Mouse (Mus musculus) liver, adult (tissue): ENCODE data around the gene Mex3a.

Experiments used
- GATA4 ChIP-seq: IDR thresholded peaks from 2 replicates; pipeline ENCODE4 v1.6.1; 2014; ENCODE audit warnings: mild to moderate bottlenecking, low read length; ENCODE audit not compliant: insufficient replicate concordance

Gene Mex3a

GRCm38 (mm10) chr3:88543651-88544410 lies 11.6 kb downstream of the Mex3a start:
- no peak for TF ChIP-seq GATA4

DNA sequence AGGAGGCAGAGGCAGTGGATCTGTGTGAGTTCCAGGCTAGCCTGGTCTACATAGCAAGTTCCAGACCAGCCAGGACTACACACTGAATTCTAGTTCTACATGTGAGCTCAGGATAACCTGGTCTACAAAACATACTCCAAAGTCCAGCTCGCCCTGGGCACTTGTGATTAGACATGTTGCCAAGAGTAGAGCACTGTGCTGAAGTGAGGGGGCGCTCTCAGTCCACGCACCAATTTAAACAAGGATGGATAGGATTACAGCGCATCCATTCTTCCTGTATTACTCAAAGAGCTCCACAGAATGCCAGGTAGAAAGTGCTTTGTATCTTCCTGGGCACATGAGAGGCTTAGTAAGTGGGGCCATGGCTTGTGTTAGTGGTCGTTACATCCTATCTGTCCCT lies 12.3 kb downstream of the Mex3a start:
- TF ChIP-seq GATA4, result no peak

GRCm38 (mm10) chr3:88544955-88545591 lies 12.9 kb downstream of the Mex3a start:
- TF ChIP-seq GATA4, result no peak

GRCm38 (mm10) chr3:88546674-88547418 lies 14.7 kb downstream of the Mex3a start:
- TF ChIP-seq GATA4, result no peak

DNA sequence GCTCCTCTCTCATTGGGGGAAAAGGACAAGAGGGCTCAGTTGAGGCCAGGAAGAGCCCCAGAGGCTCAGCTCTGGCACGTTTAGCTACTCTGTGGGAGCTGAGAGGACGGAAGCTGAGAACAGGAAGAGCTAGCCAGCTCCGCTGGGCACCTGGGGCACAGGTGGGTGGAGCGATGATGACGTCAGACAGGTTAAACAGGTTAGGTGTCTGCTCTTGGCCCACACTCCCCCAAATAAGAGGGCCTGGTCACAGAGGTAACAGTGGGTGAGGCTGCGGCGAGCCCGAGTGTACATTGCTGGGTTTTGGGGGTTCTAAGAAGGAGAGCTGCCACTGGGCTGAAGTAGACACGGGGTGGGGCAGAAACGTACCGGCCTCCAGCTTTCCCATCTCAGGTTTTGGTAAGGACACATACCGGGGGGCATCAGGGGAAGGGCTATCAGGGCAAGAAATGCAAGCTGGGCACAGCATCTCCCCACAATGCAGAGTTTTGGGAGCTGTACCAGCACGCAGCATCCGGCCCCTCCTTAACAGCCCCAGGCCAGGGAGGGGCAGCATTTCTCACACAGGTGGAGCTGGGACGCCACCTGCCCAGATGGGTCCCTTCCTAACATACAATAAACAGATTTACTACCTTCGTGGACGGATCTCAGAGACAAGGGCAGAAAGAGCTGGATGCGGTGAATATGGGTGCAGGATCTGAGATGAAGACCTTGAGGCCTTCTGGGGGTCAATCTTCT lies 16.2 kb downstream of the Mex3a start, which contains the start of gene Rab25:
Gene Rab25, minus strand, starts transcription at position 121 of the 738 bp plus-strand sequence.
- TF ChIP-seq GATA4, result no peak

GRCm38 (mm10) chr3:88551586-88551985 lies 19.4 kb downstream of the Mex3a start:
- TF ChIP-seq GATA4, result no peak

DNA sequence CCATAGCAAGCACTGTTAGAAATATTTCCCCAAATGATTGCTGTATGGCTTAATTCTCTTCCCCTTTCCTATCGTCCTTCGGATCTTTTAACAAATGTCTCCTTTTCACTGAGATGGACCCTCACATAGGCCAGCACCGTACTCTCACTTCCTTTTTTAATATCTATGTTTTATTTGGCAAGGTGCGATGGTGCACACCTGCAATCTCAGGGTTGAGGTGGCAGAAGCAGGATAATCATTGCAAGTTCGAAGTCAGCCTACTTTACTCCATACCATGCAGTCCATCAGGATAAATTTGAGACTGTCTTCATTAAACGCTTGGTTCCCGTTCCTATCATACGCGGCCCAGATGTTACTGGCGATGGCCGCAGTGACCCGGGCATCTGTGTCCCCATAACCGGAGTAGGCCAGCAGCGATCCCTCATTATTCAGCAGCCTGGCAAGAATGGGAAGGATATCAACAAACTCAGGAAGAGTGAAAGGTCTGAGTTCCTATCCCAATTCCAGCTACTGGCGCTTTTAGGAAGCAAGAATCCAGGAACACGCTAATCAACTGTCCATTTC lies 20.0 kb downstream of the Mex3a start:
- TF ChIP-seq GATA4, result no peak

- no peak; the same call in 1 of the 2 replicates for TF ChIP-seq GATA4
Observed at GRCm38 (mm10) chr3:88552676-88553524, 20.7 kb downstream of the Mex3a start, which contains the start of gene Lamtor2. Gene Lamtor2 (minus strand): TSS chr3:88553074.

DNA sequence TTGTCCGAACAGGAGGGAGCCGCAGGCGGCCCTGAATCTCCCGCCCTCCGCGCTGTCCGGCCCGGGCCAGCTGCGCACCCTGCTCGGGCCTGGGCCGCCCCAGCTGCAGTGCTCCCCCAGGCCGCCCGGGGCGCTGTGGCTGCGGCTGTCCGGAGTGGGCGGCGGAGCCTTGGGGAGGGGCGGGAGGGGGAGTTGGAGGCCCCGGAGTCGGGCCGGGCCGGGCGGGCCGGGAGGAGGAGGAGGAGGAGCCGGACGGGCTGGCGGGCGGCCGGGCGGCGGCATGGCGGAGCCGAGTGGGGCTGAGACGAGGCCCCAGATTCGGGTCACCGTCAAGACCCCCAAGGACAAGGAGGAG lies 21.3 kb downstream of the Mex3a start, which contains the start of gene Ubqln4:
Gene Ubqln4, plus strand, starts transcription at position 234 of the 355 bp plus-strand sequence.
- no peak for TF ChIP-seq GATA4

DNA sequence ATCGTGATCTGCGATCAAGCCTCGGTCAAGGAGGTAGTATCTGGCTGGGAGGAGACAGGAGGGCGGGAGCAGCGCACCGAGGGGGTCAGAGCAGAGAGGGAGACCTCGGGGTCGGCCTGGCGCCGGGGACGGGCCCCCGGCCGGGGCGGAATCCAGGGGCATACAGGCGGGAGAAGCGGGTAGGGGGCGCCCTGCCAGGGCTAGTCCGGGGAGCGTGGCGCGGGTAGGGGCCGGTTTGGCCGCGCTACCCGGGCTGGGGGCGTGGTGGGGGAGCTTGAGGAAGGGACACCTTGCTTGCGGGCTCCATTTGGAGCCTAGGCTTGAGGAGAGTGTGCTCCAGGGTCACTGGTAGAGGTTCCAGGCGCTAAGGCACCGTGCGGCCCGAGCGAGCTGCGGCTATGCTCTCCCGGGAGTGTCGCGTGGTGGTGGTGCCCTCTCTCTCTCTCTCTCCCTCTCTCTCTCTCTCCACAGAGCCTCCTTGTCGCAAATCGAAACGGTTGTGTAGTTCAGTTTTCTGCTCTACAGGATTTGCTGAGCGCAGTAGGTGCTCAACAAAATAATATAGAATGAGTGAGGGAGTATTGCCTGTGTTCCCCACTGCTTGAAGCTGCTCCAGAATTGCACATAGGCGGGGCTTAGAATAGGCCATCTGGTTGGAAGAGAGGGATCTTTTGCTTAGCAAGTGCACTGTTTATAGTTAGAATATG lies 21.8 kb downstream of the Mex3a start:
- TF ChIP-seq GATA4, result no peak

GRCm38 (mm10) chr3:88555069-88555605 lies 22.9 kb downstream of the Mex3a start:
- no peak for TF ChIP-seq GATA4

GRCm38 (mm10) chr3:88555731-88556130 lies 23.5 kb downstream of the Mex3a start:
- TF ChIP-seq GATA4, result no peak

- no peak for TF ChIP-seq GATA4
Observed at GRCm38 (mm10) chr3:88556616-88557015, 24.4 kb downstream of the Mex3a start.
